Mouse (Mus musculus): Measurements from ENCODE around the gene Prkar1a.

DNA sequence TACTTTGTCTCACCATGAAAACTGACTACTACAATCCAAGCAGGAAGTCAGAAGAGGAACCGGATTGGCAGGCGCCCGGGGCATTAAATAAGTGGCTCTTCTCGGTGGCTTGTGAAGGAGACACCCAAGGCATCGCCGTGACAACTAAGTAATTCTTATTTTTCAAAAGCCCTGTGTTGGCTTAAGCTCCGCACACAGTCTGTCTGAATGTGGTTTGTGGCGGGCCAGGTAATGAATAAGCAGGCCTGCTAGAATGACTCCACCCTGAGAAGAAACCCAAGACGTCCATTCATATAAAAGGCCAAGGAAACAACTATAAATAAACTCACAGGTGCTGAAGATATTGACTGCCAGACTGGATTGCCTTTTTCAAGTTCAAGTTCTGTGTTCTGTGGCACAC, 33.9 kb upstream of the Prkar1a start:
- no peak for TF ChIP-seq GATA1 (IDR thresholded peaks at IDR 0.05; ENCODE audit: borderline replicate concordance, low read length)
- TF ChIP-seq FLI1 (IDR thresholded peaks at IDR 0.05; ENCODE audit: low read length) = no peak

All from megakaryocyte, embryonic 14.5 days (primary cell).